Mouse (Mus musculus) thymus, adult 2 months (tissue): ENCODE measurements at regions not wholly inside any gene's neighbourhood (a gene's known extent, or its start where the extent isn't known, plus 50 kb on each side); places are given as distances from the start of the nearest gene placed in this dataset.

Source experiments
- CTCF ChIP-seq: fragments of 200-500 bp; IDR thresholded peaks from 2 replicates; pipeline ENCODE4 v1.5.1; 2012; ENCODE audit warnings: mild to moderate bottlenecking, control low read depth, low read length, moderate library complexity, borderline replicate concordance; ENCODE audit not compliant: control insufficient read depth, poor library complexity, insufficient read depth; ENCODE audit errors: extremely low read depth
- POLR2A ChIP-seq: fragments of 200-500 bp; IDR thresholded peaks from 2 replicates; pipeline ENCODE4 v1.6.1; 2012; ENCODE audit warnings: mild to moderate bottlenecking, low read length, control low read depth, moderate library complexity; ENCODE audit not compliant: control insufficient read depth, poor library complexity, insufficient read depth; ENCODE audit errors: extremely low read depth

DNA sequence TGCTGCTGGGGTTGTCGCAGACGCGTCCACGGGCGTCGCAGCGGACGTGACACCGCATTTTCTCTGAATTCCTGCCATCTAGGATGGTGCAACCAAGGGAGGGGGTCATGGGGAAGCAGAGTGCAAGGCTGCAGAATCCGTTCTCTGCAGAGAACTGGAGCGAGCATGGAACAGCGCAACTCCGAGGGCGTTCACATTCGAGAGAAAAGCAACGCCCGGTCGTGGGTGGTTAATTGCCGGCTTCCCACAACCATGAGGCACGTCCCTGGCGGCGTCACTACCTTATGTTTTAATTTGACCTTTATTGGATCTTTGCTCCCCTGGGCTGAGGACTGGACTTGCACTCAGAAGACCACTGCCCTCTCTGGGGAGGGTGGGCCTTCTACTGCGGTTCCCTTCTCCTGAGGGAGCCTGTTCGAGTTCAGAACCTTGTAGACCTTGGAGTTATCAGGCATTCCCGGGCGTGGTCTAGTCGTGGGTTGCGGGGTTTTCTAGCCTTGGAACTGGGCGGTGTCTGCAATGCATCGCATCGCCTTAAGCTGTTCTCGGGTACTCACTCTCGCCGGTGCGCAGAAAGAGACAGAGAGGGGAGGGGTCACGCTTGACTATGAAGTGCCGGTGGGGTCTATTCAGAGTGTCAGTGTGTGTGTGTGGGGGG is 175.6 kb upstream of the Topaz1 start:
- TF ChIP-seq POLR2A, result no peak
- no peak for TF ChIP-seq CTCF
